Mouse (Mus musculus) splenic B cell, adult 2 months (primary cell): ENCODE results near the gene C1s2.
"Not testable (repeated sequence)": the region's sequence is repeated elsewhere in the genome, so short reads cannot be mapped to it uniquely, and the experiment has no call there.

ENCODE experiments used
- DNase-seq: peaks from one replicate; pipeline ENCODE4 v3.0.0-alpha.2; 2011; ENCODE audit warnings: low read depth, low spot score
- H3K27me3 ChIP-seq: 2 replicates; pipeline ENCODE4 v1.6.1; 2012; ENCODE audit warnings: mild to moderate bottlenecking, low read length, moderate library complexity, mixed read lengths; ENCODE audit not compliant: control insufficient read depth, poor library complexity, insufficient read depth, severe bottlenecking
- H3K36me3 ChIP-seq: 2 replicates; pipeline ENCODE4 v1.6.1; 2012; ENCODE audit warnings: mild to moderate bottlenecking, low read length, moderate library complexity, mixed read lengths; ENCODE audit not compliant: control insufficient read depth, poor library complexity, insufficient read depth, severe bottlenecking

The C1s2 gene

DNA sequence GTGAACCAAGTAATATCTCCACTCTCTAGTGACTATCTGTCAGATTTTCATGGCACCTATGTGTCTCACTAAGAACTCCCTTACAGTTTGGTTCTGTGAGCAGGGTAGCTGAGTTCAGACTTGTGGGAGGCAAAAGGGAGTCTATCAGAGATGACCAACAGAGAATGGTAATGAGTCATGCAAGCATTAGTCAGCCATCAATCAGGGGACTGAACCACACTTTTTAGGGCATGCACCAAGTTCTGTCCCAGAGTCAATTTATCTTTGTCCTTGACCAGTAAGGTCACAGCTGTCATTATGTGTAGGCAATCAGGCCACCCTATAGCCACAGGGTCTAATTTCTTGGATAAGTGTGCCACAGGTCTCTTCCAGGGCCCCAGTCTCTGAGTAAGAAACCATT is 47.1 kb downstream of the C1s2 start:
- H3K36me3 ChIP-seq, result no peaks in the 10 kb centered on the region
- no peak for DNase-seq
- H3K27me3 ChIP-seq, result no peaks in the 10 kb centered on the region

DNA sequence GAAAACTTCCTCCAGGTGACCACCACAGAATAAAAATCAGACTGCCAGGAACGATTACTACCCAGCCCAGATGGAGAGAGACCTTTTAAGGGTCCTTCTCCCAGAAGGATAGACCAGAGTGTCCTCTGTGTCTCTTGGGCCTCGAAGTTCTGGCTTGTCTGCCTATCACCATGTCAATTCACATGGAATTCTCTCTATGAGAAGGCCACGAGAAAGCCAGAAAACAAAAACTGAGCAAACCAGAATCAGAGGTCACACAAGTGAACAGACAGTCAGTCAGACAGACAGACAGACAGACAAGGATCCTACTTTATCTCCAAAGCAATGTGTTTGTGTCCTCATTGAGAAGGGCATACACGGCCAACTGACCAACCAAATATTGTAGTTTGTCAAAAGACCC is 49.6 kb downstream of the C1s2 start:
- no peaks in the 10 kb centered on the region for H3K36me3 ChIP-seq
- no peaks in the 10 kb centered on the region for H3K27me3 ChIP-seq
- no peak for DNase-seq

DNA sequence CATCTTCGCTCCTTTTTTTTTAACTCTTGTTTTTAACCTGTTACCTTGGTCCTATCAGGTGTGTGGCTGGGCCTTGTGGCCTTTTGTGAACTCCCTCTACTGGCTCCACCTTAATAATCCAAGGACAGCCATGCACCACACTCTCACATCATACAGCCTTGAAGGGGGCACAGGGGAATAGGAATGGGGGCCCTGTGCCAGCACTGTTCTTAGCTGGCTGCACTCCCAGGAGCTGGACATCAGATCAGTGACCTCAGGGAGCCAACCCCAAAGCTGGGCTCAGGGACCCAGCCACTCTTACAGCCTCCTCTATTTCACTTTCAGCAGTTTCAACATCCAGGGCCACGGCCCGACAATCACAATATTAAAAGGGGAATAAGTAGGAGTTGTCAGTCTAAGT is 50.1 kb downstream of the C1s2 start:
- DNase-seq, result no peak
- no peaks in the 10 kb centered on the region for H3K27me3 ChIP-seq
- no peaks in the 10 kb centered on the region for H3K36me3 ChIP-seq

DNA sequence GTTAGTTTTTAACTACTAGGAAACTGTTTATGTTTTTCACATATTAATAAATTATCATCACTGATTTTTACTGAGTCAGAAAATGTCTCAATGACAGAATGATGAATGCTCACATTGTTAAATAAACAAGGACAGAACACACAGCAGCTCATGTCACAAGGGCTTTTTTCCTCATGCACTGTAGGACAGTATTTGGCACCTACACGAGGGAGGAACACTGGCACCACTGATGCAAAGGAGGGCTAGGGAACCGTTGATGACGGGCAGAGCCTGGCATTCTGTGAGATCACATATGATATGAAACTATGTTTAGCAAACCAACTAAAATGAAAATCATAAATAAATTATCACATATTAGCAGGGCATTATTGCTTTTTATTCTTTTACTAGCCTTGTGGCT is 51.0 kb downstream of the C1s2 start:
- H3K36me3 ChIP-seq, result no peaks in the 10 kb centered on the region
- no peaks in the 10 kb centered on the region for H3K27me3 ChIP-seq
- no peak for DNase-seq

DNA sequence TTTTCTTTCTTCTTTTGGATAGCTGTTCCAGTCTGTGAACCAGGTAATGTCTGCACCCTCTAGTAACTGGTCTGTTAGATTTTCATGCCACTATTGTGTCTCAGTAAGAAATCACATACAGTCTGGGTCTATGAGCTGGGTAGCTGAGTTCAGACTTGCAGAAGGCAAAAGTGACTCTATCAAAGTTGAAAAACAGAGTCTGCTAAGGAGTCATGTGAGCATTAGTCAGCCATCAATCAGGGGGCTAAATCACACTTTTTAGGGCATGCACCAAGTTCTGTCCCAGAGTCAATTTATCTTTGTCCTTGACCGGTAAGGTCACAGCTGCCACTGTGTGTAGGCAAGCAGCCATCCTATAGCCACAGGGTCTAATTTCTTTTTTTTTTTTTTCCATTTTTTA is 53.7 kb downstream of the C1s2 start:
- H3K27me3 ChIP-seq, result no peaks in the 10 kb centered on the region
- no peaks in the 10 kb centered on the region for H3K36me3 ChIP-seq
- DNase-seq, result no peak

DNA sequence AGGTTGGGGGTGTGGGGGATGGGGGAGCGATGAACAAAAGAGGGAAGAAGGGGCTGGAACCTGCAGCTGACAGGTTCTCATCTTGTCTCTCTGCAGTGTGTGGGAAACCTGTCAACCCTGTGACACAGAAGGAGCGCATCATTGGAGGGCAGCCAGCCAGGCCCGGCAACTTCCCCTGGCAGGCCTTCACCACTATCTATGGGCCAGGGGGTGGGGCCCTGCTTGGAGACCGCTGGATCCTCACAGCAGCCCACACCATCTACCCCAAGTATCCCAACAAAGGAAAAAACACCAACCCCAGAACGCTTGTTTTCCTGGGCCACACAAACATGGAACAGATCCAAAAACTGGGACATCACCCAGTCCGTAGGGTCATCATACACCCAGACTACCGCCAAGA is 55.7 kb downstream of the C1s2 start:
- DNase-seq, H3K36me3 ChIP-seq, H3K27me3 ChIP-seq: not testable (repeated sequence)

DNA sequence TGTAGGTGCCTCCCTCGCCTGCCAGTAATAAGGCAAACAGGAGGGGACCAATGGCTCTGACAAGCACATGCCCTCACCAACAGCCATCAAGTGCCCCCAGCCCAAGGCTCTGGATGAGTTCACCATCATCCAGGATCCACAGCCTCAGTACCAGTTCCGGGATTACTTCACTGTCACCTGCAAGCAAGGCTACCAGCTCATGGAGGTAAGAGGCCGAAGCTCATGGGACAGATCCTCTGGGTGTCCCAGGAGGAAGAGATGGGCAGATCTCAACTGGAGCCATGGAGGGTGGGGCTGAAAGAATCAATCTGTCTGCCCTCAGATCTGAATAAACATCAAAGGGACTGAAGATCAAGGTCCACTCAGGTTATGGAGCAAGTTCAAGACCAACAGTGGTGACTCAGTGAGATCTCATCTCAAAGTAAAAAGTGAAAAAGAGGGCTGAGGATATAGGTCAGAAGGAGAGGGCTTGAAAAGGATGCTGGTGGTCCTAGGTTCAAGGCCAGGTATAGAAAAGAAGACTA is 60.7 kb downstream of the C1s2 start:
- H3K36me3 ChIP-seq, DNase-seq, H3K27me3 ChIP-seq: not testable (repeated sequence)
